Mouse (Mus musculus) ES-E14 (cell line): ENCODE data around the gene Psmb2.

Source experiments
- CHD2 ChIP-seq: IDR thresholded peaks from 2 replicates; pipeline ENCODE4 v1.6.1; 2014; ENCODE audit warnings: mild to moderate bottlenecking, low read depth, low read length, inconsistent platforms
- HCFC1 ChIP-seq: IDR thresholded peaks from 2 replicates; pipeline ENCODE4 v1.6.1; 2012; ENCODE audit warnings: low read length, inconsistent platforms, borderline replicate concordance; ENCODE audit not compliant: insufficient read depth
- ZC3H11A ChIP-seq: IDR thresholded peaks from 2 replicates; pipeline ENCODE4 v1.6.1; 2012; ENCODE audit warnings: low read depth, mild to moderate bottlenecking, inconsistent platforms, low read length, borderline replicate concordance
- ZNF384 ChIP-seq: IDR thresholded peaks from 2 replicates; pipeline ENCODE4 v1.6.1; 2012; ENCODE audit warnings: low read depth, low read length, inconsistent platforms

- no peak for TF ChIP-seq HCFC1
- no peak for TF ChIP-seq CHD2
- peak; percentile 29; the same call in 1 of the 2 replicates for TF ChIP-seq ZC3H11A
- TF ChIP-seq ZNF384 = no peak
Observed at GRCm38 (mm10) chr4:126667075-126667474, 10.4 kb upstream of the Psmb2 start.
